ENCODE assay signal across 12 mouse cellular contexts in the genomic region with DNA sequence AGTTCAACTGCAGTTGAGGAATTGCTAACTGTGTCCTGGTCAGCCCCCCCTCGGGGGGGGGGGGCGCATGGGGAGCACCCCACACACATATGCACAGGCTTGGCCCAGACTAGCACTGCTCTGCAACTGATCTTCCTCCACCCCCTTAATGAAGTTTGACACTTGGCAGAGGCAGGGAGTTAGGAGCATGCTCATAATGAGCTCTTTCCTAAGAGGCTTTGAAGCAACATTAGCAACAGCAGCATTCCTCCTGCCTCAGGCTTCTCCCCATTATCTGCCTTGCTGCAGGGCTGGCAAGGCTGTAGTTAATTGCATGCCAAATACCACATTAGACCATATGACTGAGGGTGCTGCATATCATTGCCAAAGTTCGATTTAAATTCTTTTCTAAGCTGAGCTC.
A peak's percentile ranks its signal among the peaks of the same experiment; 100 is the strongest.
DNase-seq lines count a peak whose midpoint lies in the region; ATAC-seq lines count a peak whose summit lies in the region.
"Had no signal": no experiment of that assay in that cellular context is flagged by ENCODE, and none has a peak within 500 bp of the region (broad histone marks: within the 10 kb centered on the region; RNA-seq: fewer than 3 reads in every experiment).

No protein-coding gene starts in this region.

- H3K27me3 ChIP-seq in forebrain, embryonic 12.5 days, result no peaks in the 10 kb centered on the region
- no peaks in the 10 kb centered on the region for H3K27me3 ChIP-seq in forebrain, embryonic 11.5 days (ENCODE audit: control insufficient read depth, insufficient read depth, low read length)
- no peaks in the 10 kb centered on the region for H3K27me3 ChIP-seq in limb, embryonic 11.5 days (ENCODE audit: control insufficient read depth, insufficient read depth, low read length)
- H3K27me3 ChIP-seq: Patski had no signal

- H3K9me3 ChIP-seq in forebrain, embryonic 12.5 days, result 0 out of 2 replicates have a peak, but pooled peaks cover 2% of the 10 kb centered on the region
- H3K9me3 ChIP-seq in forebrain, embryonic 11.5 days (ENCODE audit: control insufficient read depth, low read length), result no peaks in the 10 kb centered on the region
- no peaks in the 10 kb centered on the region; the same call in 1 of the 2 replicates for H3K9me3 ChIP-seq in limb, embryonic 11.5 days (ENCODE audit: control insufficient read depth, low read length)

- H3K36me3 ChIP-seq in forebrain, embryonic 12.5 days (replicated peaks), result no peaks in the 10 kb centered on the region
- H3K36me3 ChIP-seq in forebrain, embryonic 11.5 days (ENCODE audit: control insufficient read depth, insufficient read depth, low read length), result no peaks in the 10 kb centered on the region
- H3K36me3 ChIP-seq in limb, embryonic 11.5 days (ENCODE audit: control insufficient read depth, insufficient read depth, low read length), result no peaks in the 10 kb centered on the region

- no peak overlapping the region for H3K27ac ChIP-seq in forebrain, embryonic 12.5 days
- no peak overlapping the region for H3K27ac ChIP-seq in forebrain, embryonic 11.5 days (ENCODE audit: low read depth, low read length)
- H3K27ac ChIP-seq in limb, embryonic 11.5 days (replicated peaks; ENCODE audit: low read depth, low read length), result no peak overlapping the region
- H3K27ac ChIP-seq: layer of hippocampus, adult 2 months had no signal

- no peak overlapping the region for H3K4me3 ChIP-seq in forebrain, embryonic 12.5 days (replicated peaks)
- H3K4me3 ChIP-seq in forebrain, embryonic 11.5 days (ENCODE audit: low read depth, low read length), result no peak overlapping the region
- no peak overlapping the region for H3K4me3 ChIP-seq in limb, embryonic 11.5 days (ENCODE audit: low read depth, low read length)
- H3K4me3 ChIP-seq: layer of hippocampus, adult 2 months had no signal

- DNase-seq in forebrain, embryonic 11.5 days (ENCODE audit: low spot score), result no peak
- DNase-seq in lung, postnatal 10 days, result peak; percentile 47
- DNase-seq in lung, postnatal 36 days, result no peak
- peak; percentile 78 for DNase-seq in limb, embryonic 11.5 days (ENCODE audit: low spot score)
- DNase-seq in yolk sac, embryonic 10.5 days (ENCODE audit: low spot score), result peak; percentile 25
- DNase-seq in right cerebral cortex, postnatal 10 days (ENCODE audit: low spot score in 2 of 2), result no peak
- no peak for DNase-seq in cerebellum, adult 18-20 months
- DNase-seq: gastrocnemius, postnatal 10 days had no signal

- WGBS in forebrain, embryonic 12.5 days, result 52% methylated on average over 3 of the region's 3 CpGs
- 51% methylated on average over 3 of the region's 3 CpGs for WGBS in forebrain, embryonic 11.5 days
- 16% methylated on average over 3 of the region's 3 CpGs for WGBS in limb, embryonic 11.5 days

- peaks cover 7% of the 10 kb centered on the region for H3K4me1 ChIP-seq in forebrain, embryonic 12.5 days
- H3K4me1 ChIP-seq in forebrain, embryonic 11.5 days (replicated peaks; ENCODE audit: control insufficient read depth, insufficient read depth, low read length), result 0 out of 2 replicates have a peak, but pooled peaks cover 2% of the 10 kb centered on the region
- peaks cover 17% of the 10 kb centered on the region for H3K4me1 ChIP-seq in limb, embryonic 11.5 days (ENCODE audit: control insufficient read depth, insufficient read depth, low read length)

- ATAC-seq in forebrain, embryonic 12.5 days (ENCODE audit: low FRiP score), result peak; percentile 51; the same call in 1 of the 2 replicates
- no peak for ATAC-seq in forebrain, embryonic 11.5 days (replicated peaks; ENCODE audit: low FRiP score)
- ATAC-seq in limb, embryonic 11.5 days (ENCODE audit: insufficient number of reproducible peaks, low FRiP score, low TSS enrichment, low read depth), result peak; percentile 91
- ATAC-seq: hindbrain, embryonic 16.5 days; Patski had no signal

- no peak overlapping the region for H3K9ac ChIP-seq in forebrain, embryonic 12.5 days
- H3K9ac ChIP-seq in forebrain, embryonic 11.5 days (ENCODE audit: low read length), result no peak overlapping the region
- no peak overlapping the region for H3K9ac ChIP-seq in limb, embryonic 11.5 days (ENCODE audit: low read length)

- no peak overlapping the region for H3K4me2 ChIP-seq in forebrain, embryonic 12.5 days
- no peak overlapping the region for H3K4me2 ChIP-seq in forebrain, embryonic 11.5 days (ENCODE audit: low read depth, low read length, severe bottlenecking)
- H3K4me2 ChIP-seq in limb, embryonic 11.5 days (ENCODE audit: low read depth, severe bottlenecking), result peak overlapping the region; percentile 0; the same call in 1 of the 2 replicates

Comparison
In these comparisons a context has a peak if more than half of its experiments do, and no peak if none do; other contexts are left out.
1. DNase-seq: peak in lung, postnatal 10 days (single experiment), limb, embryonic 11.5 days (single experiment) and yolk sac, embryonic 10.5 days (single experiment); none in forebrain, embryonic 11.5 days (single experiment), lung, postnatal 36 days (single experiment), right cerebral cortex, postnatal 10 days (0 of 2) and cerebellum, adult 18-20 months (0 of 2).